Mouse (Mus musculus) heart, embryonic 13.5 days (tissue): ENCODE data around the gene Rspo1. TPM values are rescaled to one million over a fixed set of nuclear protein-coding genes. Genes with fewer than 3 reads are reported as not detected.

Experiments used
- ATAC-seq: fragments of 200-750 bp; cut with Nextera tagmentation; 2 replicates; pipeline ENCODE4 v1.8.0; 2017; ENCODE audit warnings: moderate TSS enrichment; ENCODE audit not compliant: insufficient number of reproducible peaks, low FRiP score, low TSS enrichment; ENCODE audit errors: extremely low read depth
- H3K27ac ChIP-seq: fragments of 300-500 bp; sonication (generic); replicated peaks from 2 replicates; pipeline ENCODE4 v1.5.1; 2015; ENCODE audit warnings: moderate library complexity, mild to moderate bottlenecking, inconsistent platforms
- H3K27me3 ChIP-seq: fragments of 300-500 bp; sonication (generic); replicated peaks from 2 replicates; pipeline ENCODE4 v1.6.1; 2015; ENCODE audit warnings: mild to moderate bottlenecking, inconsistent platforms
- H3K36me3 ChIP-seq: fragments of 300-500 bp; sonication (generic); 2 replicates; pipeline ENCODE4 v1.6.1; 2015; ENCODE audit warnings: mild to moderate bottlenecking, inconsistent platforms
- H3K4me1 ChIP-seq: fragments of 300-500 bp; sonication (generic); 2 replicates; pipeline ENCODE4 v1.6.1; 2015; ENCODE audit warnings: inconsistent platforms
- H3K4me2 ChIP-seq: fragments of 300-500 bp; sonication (generic); 2 replicates; pipeline ENCODE4 v1.6.1; 2015; ENCODE audit warnings: inconsistent platforms, mild to moderate bottlenecking, moderate library complexity
- H3K4me3 ChIP-seq: fragments of 300-500 bp; sonication (generic); 2 replicates; pipeline ENCODE4 v1.5.1; 2015; ENCODE audit warnings: moderate library complexity, mild to moderate bottlenecking, inconsistent platforms
- H3K9ac ChIP-seq: fragments of 300-500 bp; sonication (generic); 2 replicates; pipeline ENCODE4 v1.6.1; 2015; ENCODE audit warnings: inconsistent platforms, mild to moderate bottlenecking, moderate library complexity
- H3K9me3 ChIP-seq: fragments of 300-500 bp; sonication (generic); 2 replicates; pipeline ENCODE4 v1.6.1; 2016; ENCODE audit warnings: inconsistent platforms
- whole genome bisulfite sequencing: fragments of 180-500 bp; shearing (Covaris S2); methylation state at CpG from one replicate; pipeline ENCODE4 v1.1.7; 2015; ENCODE audit warnings: mixed read lengths; 5-methylcytosine and 5-hydroxymethylcytosine counted together
- polyA plus RNA-seq: library from polyadenylated mRNA; unstranded; fragments of >200 nt; fragmentation: Nextera tagmentation; extraction: Ambion mirVana; gene quantifications from 2 replicates; pipeline ENCODE4 v1.2.1, GENCODE M21; 2015

The Rspo1 gene
- polyA plus RNA-seq, 1 experiment from 2014 or later, result 9.1 TPM

DNA sequence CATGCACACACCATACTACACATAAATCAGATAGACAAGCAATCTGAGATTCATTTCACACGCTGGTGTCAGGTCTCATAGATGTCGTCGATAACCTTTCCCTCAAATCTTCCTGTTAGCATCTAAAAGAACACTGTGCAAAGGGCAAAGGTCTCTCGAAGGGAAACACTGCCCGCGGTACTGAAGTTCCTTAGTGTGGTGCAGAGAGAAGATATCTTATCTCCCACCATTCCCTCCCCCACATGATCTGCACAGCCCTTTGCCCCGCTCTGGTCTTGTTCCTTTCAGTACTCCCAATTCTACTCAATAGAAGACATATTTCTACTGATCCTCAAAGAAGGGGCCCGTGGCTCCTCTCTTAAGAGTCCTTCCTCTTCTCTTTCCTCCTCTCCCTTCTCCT lies 16.7 kb downstream of the Rspo1 start:
- Histone ChIP-seq H3K36me3 (no peaks in the 10 kb centered on the region), H3K9me3 (no peaks in the 10 kb centered on the region), H3K4me1 (no peaks in the 10 kb centered on the region), H3K4me2 (no peak overlapping the region), H3K4me3 (no peak overlapping the region), H3K27ac (no peak overlapping the region), H3K27me3 (peaks cover 61% of the 10 kb centered on the region), H3K9ac (no peak overlapping the region)
- ATAC-seq, result no peak
- WGBS, result 38% methylated on average over 8 of the region's 8 CpGs

- Histone ChIP-seq H3K4me3 (no peak overlapping the region), H3K4me1 (no peaks in the 10 kb centered on the region), H3K36me3 (no peaks in the 10 kb centered on the region), H3K27ac (no peak overlapping the region), H3K27me3 (peaks cover 76% of the 10 kb centered on the region), H3K9me3 (no peaks in the 10 kb centered on the region), H3K9ac (no peak overlapping the region), H3K4me2 (no peak overlapping the region)
- ATAC-seq, result no peak
- WGBS, result 33% methylated on average over 12 of the region's 12 CpGs
Measured at GRCm38 (mm10) chr4:125004886-125005285, 18.7 kb downstream of the Rspo1 start.

DNA sequence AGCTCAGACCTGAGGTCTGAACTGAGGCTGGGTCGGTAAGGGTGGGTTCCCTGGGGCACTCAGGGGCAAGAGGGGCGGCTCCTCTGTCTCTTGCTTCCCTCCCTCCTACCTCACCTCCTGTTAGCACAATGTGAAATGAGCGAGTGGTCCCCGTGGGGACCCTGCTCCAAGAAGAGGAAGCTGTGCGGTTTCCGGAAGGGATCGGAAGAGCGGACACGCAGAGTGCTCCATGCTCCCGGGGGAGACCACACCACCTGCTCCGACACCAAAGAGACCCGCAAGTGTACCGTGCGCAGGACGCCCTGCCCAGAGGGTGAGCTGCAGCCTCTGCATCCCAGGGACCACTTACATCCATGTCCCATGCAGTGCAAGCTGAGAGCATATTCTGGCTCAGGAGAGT lies 21.2 kb downstream of the Rspo1 start:
- peaks cover 80% of the 10 kb centered on the region for H3K27me3 ChIP-seq

DNA sequence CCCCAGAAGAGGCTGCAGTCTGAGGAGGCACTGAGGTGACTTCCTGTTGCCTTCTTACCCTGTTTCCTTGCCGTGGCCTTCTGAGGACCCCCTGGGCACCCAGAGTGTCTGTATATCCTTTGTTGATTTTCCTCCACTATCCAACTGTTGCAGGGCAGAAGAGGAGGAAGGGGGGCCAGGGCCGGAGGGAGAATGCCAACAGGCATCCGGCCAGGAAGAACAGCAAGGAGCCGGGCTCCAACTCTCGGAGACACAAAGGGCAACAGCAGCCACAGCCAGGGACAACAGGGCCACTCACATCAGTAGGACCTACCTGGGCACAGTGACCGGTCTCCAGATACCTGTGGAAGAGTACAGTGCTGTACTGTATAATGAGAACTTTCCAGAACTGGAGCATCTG lies 22.0 kb downstream of the Rspo1 start:
- WGBS, result 49% methylated on average over 6 of the region's 6 CpGs
- H3K4me3 ChIP-seq, result no peak overlapping the region
- no peak for ATAC-seq
- no peaks in the 10 kb centered on the region for H3K9me3 ChIP-seq
- H3K36me3 ChIP-seq, result no peaks in the 10 kb centered on the region
- H3K4me1 ChIP-seq, result no peaks in the 10 kb centered on the region
- no peak overlapping the region for H3K9ac ChIP-seq
- H3K27ac ChIP-seq, result no peak overlapping the region
- H3K4me2 ChIP-seq, result no peak overlapping the region
- H3K27me3 ChIP-seq, result peaks cover 83% of the 10 kb centered on the region

More for the DNA sequence above, 21.2 kb downstream of the Rspo1 start:
- WGBS, result 48% methylated on average over 15 of the region's 15 CpGs
- Histone ChIP-seq H3K4me1 (no peaks in the 10 kb centered on the region), H3K4me3 (no peak overlapping the region), H3K9ac (no peak overlapping the region), H3K9me3 (no peaks in the 10 kb centered on the region), H3K36me3 (no peaks in the 10 kb centered on the region), H3K4me2 (no peak overlapping the region), H3K27ac (no peak overlapping the region)
- no peak for ATAC-seq

GRCm38 (mm10) chr4:125008712-125009111 lies 22.5 kb downstream of the Rspo1 start:
- no peak for ATAC-seq
- Histone ChIP-seq H3K4me2 (no peak overlapping the region), H3K27ac (no peak overlapping the region), H3K9me3 (no peaks in the 10 kb centered on the region), H3K9ac (no peak overlapping the region), H3K27me3 (peaks cover 82% of the 10 kb centered on the region), H3K36me3 (no peaks in the 10 kb centered on the region), H3K4me1 (no peaks in the 10 kb centered on the region), H3K4me3 (no peak overlapping the region)
- 58% methylated on average over 8 of the region's 8 CpGs for WGBS

DNA sequence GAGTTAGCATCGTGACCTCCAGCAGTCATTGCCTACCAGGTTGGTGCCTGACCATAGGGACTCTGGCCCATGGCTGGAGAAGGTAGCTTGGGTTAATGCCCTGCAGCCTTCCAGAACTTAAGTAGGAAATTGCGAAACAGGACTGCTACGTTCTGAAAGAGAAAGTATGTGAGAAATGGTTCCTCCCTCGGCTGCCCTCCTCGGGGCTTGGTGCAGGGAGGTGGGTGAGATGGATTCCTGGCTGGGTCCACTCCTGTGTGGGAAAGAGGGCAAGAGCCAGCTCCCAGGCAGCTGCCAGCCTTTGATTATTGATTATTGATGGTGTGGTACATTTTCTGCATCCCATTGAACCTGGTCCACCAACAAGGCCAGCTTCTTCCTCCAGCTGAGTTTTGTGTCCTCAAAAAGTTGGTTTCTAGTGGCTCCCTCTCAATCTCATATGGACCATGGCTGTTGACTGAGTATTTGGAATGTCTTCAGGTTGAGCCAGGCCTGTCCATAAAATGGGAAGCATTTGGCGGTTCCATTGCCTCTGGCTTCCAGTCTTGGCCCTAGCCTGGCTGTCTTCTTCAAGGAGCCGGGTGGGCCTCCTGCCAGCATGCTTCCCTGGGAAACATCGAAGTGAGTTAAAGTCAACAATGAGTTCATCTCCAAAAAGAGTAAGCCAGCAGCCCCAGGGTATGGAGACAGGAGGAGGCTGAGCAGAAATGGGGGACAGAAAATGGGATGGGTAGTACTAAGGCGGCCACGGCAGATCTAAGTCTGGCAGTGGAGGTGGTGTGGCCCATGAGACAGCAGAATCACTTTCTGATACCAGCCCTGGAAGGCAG lies 29.8 kb downstream of the Rspo1 start, which contains the start of gene Gnl2:
Gene Gnl2 (plus strand): TSS at position 780 of the 830 bp plus-strand sequence.
- H3K27ac ChIP-seq, result no peak within 1 kb of the TSS
- ATAC-seq, result no peak
- 61% methylated on average over 10 of the region's 10 CpGs for WGBS
- no peaks in the 10 kb centered on the region for H3K36me3 ChIP-seq
- no peak within 1 kb of the TSS for H3K4me2 ChIP-seq
- H3K4me3 ChIP-seq, result no peak within 1 kb of the TSS
- H3K9me3 ChIP-seq, result no peaks in the 10 kb centered on the region
- no peaks in the 10 kb centered on the region for H3K4me1 ChIP-seq
- H3K9ac ChIP-seq, result no peak within 1 kb of the TSS
- peaks cover 44% of the 10 kb centered on the region for H3K27me3 ChIP-seq

DNA sequence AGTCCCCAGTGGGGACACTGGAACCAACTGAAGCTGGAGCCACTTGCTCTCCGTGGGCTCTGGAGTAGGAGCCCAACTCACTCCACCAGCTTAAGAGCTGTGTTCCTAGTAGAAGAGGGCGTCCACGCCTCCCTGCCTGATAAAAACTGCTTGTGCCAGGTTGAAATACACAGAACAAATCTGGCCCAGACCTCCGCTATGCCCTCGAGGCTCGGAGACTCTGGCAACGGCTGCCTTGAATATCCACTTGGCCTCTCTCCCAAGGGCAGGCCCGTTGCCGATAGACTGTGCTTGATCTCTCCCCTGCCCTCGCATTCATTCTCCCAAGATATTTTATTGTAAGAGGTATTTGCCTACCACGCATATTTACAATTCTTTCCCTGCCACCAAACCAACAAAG lies 31.2 kb downstream of the Rspo1 start:
- ATAC-seq, result no peak
- no peak overlapping the region for H3K4me2 ChIP-seq
- no peaks in the 10 kb centered on the region for H3K36me3 ChIP-seq
- H3K9ac ChIP-seq, result no peak overlapping the region
- no peak overlapping the region for H3K27ac ChIP-seq
- H3K27me3 ChIP-seq, result peaks cover 48% of the 10 kb centered on the region
- 67% methylated on average over 11 of the region's 11 CpGs for WGBS
- H3K4me3 ChIP-seq, result no peak overlapping the region
- H3K9me3 ChIP-seq, result no peaks in the 10 kb centered on the region
- no peaks in the 10 kb centered on the region for H3K4me1 ChIP-seq

DNA sequence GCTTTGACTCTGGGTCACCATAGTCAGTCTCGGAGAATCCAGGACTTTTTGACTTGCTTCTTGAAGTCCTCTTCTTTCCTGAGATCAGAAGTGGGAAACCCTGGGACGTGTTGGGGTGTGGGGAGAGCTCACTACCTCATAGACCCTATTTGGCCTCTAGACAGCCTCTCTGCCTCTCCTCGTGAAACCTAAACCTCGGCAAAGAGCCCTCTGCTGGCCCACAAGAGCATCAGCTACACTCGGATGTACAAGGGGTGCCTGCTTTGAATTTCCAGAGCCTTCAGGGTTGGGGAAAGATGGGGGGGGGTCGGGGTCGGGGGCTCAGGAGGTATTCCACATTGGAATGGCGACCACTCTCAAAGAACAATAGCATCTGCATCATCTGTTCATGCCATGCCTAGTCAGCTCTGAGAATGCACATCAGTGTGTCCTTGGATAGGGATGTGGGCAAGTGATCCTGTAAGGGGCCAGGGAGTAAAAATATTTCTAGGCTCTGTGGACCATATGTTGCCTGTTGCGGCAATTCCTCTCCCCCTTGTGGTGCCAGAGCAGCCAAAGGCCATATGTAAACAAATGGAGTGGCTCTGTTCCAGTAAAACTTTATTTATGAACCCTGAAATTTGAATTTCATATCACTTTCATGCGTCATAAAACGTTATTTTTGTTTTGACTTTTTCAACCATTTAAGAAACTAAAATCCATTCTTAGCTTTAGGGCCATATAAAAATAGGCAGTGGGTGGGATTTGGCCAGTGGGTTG lies 34.7 kb downstream of the Rspo1 start:
- no peaks in the 10 kb centered on the region for H3K36me3 ChIP-seq
- no peaks in the 10 kb centered on the region for H3K4me1 ChIP-seq
- 30% methylated on average over 11 of the region's 11 CpGs for WGBS
- H3K27ac ChIP-seq, result no peak overlapping the region
- ATAC-seq, result no peak
- peaks cover 50% of the 10 kb centered on the region for H3K27me3 ChIP-seq
- H3K9ac ChIP-seq, result no peak overlapping the region
- no peak overlapping the region for H3K4me3 ChIP-seq
- H3K9me3 ChIP-seq, result no peaks in the 10 kb centered on the region
- H3K4me2 ChIP-seq, result no peak overlapping the region

DNA sequence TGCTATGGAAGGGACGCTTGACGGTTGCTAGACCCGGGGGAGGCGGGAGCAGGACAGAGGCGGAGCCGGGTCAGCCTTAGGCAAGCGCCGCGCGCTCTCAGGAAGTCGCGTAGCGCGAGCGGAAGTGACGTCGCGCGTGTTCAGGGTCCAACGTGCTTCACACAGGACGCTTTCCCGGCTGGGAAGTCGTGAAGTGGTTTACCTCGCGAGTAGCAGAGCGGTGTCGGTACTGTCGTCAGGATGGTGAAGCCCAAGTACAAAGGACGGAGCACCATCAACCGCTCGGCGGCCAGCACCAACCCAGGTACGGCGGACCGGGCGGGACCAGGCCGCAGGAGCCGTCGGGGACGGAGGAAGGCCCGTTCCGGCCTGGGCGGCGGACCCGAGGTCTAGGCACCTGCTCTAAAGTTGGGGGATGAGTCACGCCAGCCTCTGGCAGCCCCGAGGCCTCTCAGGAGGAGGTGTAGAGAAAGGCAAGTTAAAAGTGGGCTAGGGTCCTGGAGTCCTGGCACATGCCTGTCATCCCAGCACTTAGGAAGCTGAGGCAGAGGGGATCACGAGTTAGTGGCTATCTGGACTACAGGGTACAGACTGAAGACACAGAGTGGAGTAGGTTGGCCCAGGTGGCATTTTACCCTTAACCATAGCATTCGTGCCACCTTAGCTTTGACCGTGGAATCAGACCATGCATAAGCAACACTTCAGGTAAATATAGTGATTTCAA lies 43.8 kb downstream of the Rspo1 start:
- Histone ChIP-seq H3K27ac (peak overlapping the region; percentile 61; the same call in 1 of the 2 replicates), H3K4me3 (peak overlapping the region; percentile 93), H3K4me2 (peak overlapping the region; percentile 95), H3K4me1 (peaks cover 16% of the 10 kb centered on the region), H3K9me3 (no peaks in the 10 kb centered on the region), H3K9ac (peak overlapping the region; percentile 96), H3K27me3 (peaks cover 22% of the 10 kb centered on the region), H3K36me3 (peaks cover 20% of the 10 kb centered on the region)
- under 1% methylated on average over 50 of the region's 50 CpGs for WGBS
- ATAC-seq, result peak; percentile 86

- Histone ChIP-seq H3K4me2 (no peak overlapping the region), H3K4me1 (peaks cover 14% of the 10 kb centered on the region), H3K4me3 (no peak overlapping the region), H3K9me3 (no peaks in the 10 kb centered on the region), H3K9ac (no peak overlapping the region), H3K36me3 (peaks cover 56% of the 10 kb centered on the region), H3K27me3 (no peaks in the 10 kb centered on the region), H3K27ac (no peak overlapping the region)
- no peak for ATAC-seq
- 97% methylated on average over 4 of the region's 4 CpGs for WGBS
Measured at GRCm38 (mm10) chr4:125034341-125034740, 48.1 kb downstream of the Rspo1 start.

DNA sequence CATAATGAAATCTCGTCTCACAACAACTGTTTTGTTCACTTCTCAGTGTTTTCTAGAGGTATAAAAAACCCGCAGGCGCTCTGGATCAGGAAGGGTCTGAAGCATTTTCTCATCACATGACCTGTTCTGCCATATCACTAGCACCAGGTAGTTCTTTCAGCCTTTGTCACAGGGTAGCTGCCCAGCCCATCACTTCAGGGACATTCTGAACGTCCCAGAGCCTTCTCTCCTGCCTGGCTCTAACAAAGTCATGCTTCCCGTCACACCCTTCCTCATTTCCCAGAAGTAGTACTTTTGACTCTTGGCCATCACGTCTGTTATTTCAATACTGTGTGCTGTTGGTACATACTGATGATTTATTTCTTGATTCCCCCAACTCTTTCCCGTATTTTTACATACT lies 58.2 kb downstream of the Rspo1 start:
- no peak overlapping the region for H3K9ac ChIP-seq
- no peaks in the 10 kb centered on the region for H3K9me3 ChIP-seq
- H3K4me1 ChIP-seq, result no peaks in the 10 kb centered on the region
- ATAC-seq, result no peak
- H3K27me3 ChIP-seq, result no peaks in the 10 kb centered on the region
- H3K27ac ChIP-seq, result no peak overlapping the region
- 83% methylated on average over 7 of the region's 7 CpGs for WGBS
- H3K36me3 ChIP-seq, result peaks cover 99% of the 10 kb centered on the region
- no peak overlapping the region for H3K4me2 ChIP-seq
- no peak overlapping the region for H3K4me3 ChIP-seq
